Mouse (Mus musculus) kidney, adult 8-10 months (tissue): ENCODE data around the gene Atf3.

Experiments used
- DNase-seq, 2 experiments: peaks; one replicate each; pipeline ENCODE4 v3.0.0; 2022

Gene Atf3

GRCm38 (mm10) chr1:191226570-191226969 is 8.7 kb upstream of the Atf3 start:
- peak; percentile 45 to 55 for DNase-seq

GRCm38 (mm10) chr1:191225771-191226170 is 7.9 kb upstream of the Atf3 start:
- DNase-seq, result no peak

- DNase-seq, result no peak
These were observed 7.3 kb upstream of the Atf3 start for GRCm38 (mm10) chr1:191224981-191225703.

GRCm38 (mm10) chr1:191224302-191224980 is 6.6 kb upstream of the Atf3 start:
- DNase-seq, result peak; percentile 90 to 94

- DNase-seq, result no peak
These were observed 6.1 kb upstream of the Atf3 start for GRCm38 (mm10) chr1:191223930-191224301.

GRCm38 (mm10) chr1:191222031-191222430 is 4.2 kb upstream of the Atf3 start:
- no peak for DNase-seq

- DNase-seq, result no peak
These were observed 2.7 kb upstream of the Atf3 start for GRCm38 (mm10) chr1:191220588-191220987.

- DNase-seq, result no peak
These were observed 1.9 kb upstream of the Atf3 start for GRCm38 (mm10) chr1:191219748-191220147.

- no peak for DNase-seq
These were observed 744 bp upstream of the Atf3 start for GRCm38 (mm10) chr1:191218583-191218982.

GRCm38 (mm10) chr1:191215776-191216661 is 1.8 kb downstream of the Atf3 start:
- DNase-seq, result no peak

GRCm38 (mm10) chr1:191211096-191211495 is 6.7 kb downstream of the Atf3 start:
- DNase-seq, result no peak

GRCm38 (mm10) chr1:191205791-191206190 is 12.0 kb downstream of the Atf3 start:
- DNase-seq, result no peak

- DNase-seq, result no peak
These were observed 13.0 kb downstream of the Atf3 start for GRCm38 (mm10) chr1:191204876-191205275.

- peak; percentile 42 to 45 for DNase-seq
These were observed 14.3 kb downstream of the Atf3 start for GRCm38 (mm10) chr1:191203496-191203895.

GRCm38 (mm10) chr1:191202208-191202952 is 15.5 kb downstream of the Atf3 start:
- no peak for DNase-seq

GRCm38 (mm10) chr1:191200816-191201602 is 16.8 kb downstream of the Atf3 start:
- no peak for DNase-seq

- no peak for DNase-seq
These were observed 19.9 kb downstream of the Atf3 start for GRCm38 (mm10) chr1:191197916-191198315.

GRCm38 (mm10) chr1:191196016-191196415 is 21.8 kb downstream of the Atf3 start:
- DNase-seq, result peak in 1 of 2 experiments; percentile 57

- peak; percentile 49 to 63 for DNase-seq
These were observed 24.0 kb downstream of the Atf3 start for GRCm38 (mm10) chr1:191193657-191194424.

GRCm38 (mm10) chr1:191192751-191193150 is 25.1 kb downstream of the Atf3 start:
- DNase-seq, result no peak

- DNase-seq, result no peak
These were observed 25.6 kb downstream of the Atf3 start for GRCm38 (mm10) chr1:191192213-191192612.
